Mouse (Mus musculus): ENCODE measurements at regions not wholly inside any gene's neighbourhood (a gene's known extent, or its start where the extent isn't known, plus 50 kb on each side); places are given as distances from the start of the nearest gene placed in this dataset.

GRCm38 (mm10) chr2:48432545-48432944 lies 381.4 kb upstream of the Acvr2a start:
- no peak for DNase-seq
- intact Hi-C loops (cut with DNase I), result no loop called here
- Histone ChIP-seq H3K4me1 (ENCODE audit: control insufficient read depth, insufficient read depth, low read length) (no peaks in the 10 kb centered on the region), H3K4me3 (no peak overlapping the region), H3K36me3 (ENCODE audit: control insufficient read depth, insufficient read depth, low read length) (no peaks in the 10 kb centered on the region), H3K9ac (ENCODE audit: low read depth, low read length) (no peak overlapping the region), H3K27ac (no peak overlapping the region), H3K79me2 (replicated peaks; ENCODE audit: control insufficient read depth, insufficient read depth, low read length) (no peaks in the 10 kb centered on the region), H3K27me3 (ENCODE audit: control insufficient read depth, insufficient read depth, low read length) (no peaks in the 10 kb centered on the region)
- 61% methylated on average over 1 of the region's 1 CpGs for WGBS
- TF ChIP-seq POLR2A (IDR thresholded peaks at IDR 0.05; ENCODE audit: insufficient read depth, low read depth, low read length) (no peak), CTCF (IDR thresholded peaks at IDR 0.05) (no peak), EP300 (IDR thresholded peaks at IDR 0.05; ENCODE audit: insufficient read depth, low read depth, low read length) (no peak)

- no peak for TF ChIP-seq POLR2A (IDR thresholded peaks at IDR 0.05; ENCODE audit: insufficient read depth, low read depth, low read length)
- TF ChIP-seq EP300 (IDR thresholded peaks at IDR 0.05; ENCODE audit: insufficient read depth, low read depth, low read length), result no peak
- no peak for TF ChIP-seq CTCF (IDR thresholded peaks at IDR 0.05)
- no peak overlapping the region for H3K4me3 ChIP-seq
- intact Hi-C loops (cut with DNase I), result loop anchor here (5.0 kb wide), 1 partner anchor 109 kb away; no protein-coding TSS in a partner anchor
- H3K27ac ChIP-seq, result no peak overlapping the region
- no peaks in the 10 kb centered on the region for H3K36me3 ChIP-seq (ENCODE audit: control insufficient read depth, insufficient read depth, low read length)
- H3K79me2 ChIP-seq (replicated peaks; ENCODE audit: control insufficient read depth, insufficient read depth, low read length), result no peaks in the 10 kb centered on the region
- H3K9ac ChIP-seq (ENCODE audit: low read depth, low read length), result no peak overlapping the region
- no peaks in the 10 kb centered on the region for H3K27me3 ChIP-seq (ENCODE audit: control insufficient read depth, insufficient read depth, low read length)
- WGBS, result 61% methylated on average over 11 of the region's 11 CpGs
- DNase-seq, result peak in 1 of 2 experiments; percentile 15
- peaks cover 6% of the 10 kb centered on the region; the same call in 1 of the 2 replicates for H3K4me1 ChIP-seq (ENCODE audit: control insufficient read depth, insufficient read depth, low read length)
These were observed 372.5 kb upstream of the Acvr2a start for GRCm38 (mm10) chr2:48441296-48441990.

- TF ChIP-seq EP300 (IDR thresholded peaks at IDR 0.05; ENCODE audit: insufficient read depth, low read depth, low read length) (no peak), CTCF (IDR thresholded peaks at IDR 0.05) (no peak), POLR2A (IDR thresholded peaks at IDR 0.05; ENCODE audit: insufficient read depth, low read depth, low read length) (no peak)
- no peak overlapping the region for H3K27ac ChIP-seq
- DNase-seq, result no peak
These were observed 371.8 kb upstream of the Acvr2a start for GRCm38 (mm10) chr2:48441991-48442544.

GRCm38 (mm10) chr2:48445898-48446604 lies 367.9 kb upstream of the Acvr2a start:
- no peak overlapping the region for H3K27ac ChIP-seq
- 57% methylated on average over 5 of the region's 5 CpGs for WGBS
- H3K9ac ChIP-seq (ENCODE audit: low read depth, low read length), result no peak overlapping the region
- H3K4me1 ChIP-seq (ENCODE audit: control insufficient read depth, insufficient read depth, low read length), result peaks cover 13% of the 10 kb centered on the region
- no peaks in the 10 kb centered on the region for H3K27me3 ChIP-seq (ENCODE audit: control insufficient read depth, insufficient read depth, low read length)
- intact Hi-C loops (cut with DNase I), result no loop called here
- TF ChIP-seq EP300 (IDR thresholded peaks at IDR 0.05; ENCODE audit: insufficient read depth, low read depth, low read length), result no peak
- TF ChIP-seq POLR2A (IDR thresholded peaks at IDR 0.05; ENCODE audit: insufficient read depth, low read depth, low read length), result no peak
- TF ChIP-seq CTCF (IDR thresholded peaks at IDR 0.05), result no peak
- 0 out of 2 replicates have a peak, but pooled peaks cover 2% of the 10 kb centered on the region for H3K36me3 ChIP-seq (ENCODE audit: control insufficient read depth, insufficient read depth, low read length)
- H3K4me3 ChIP-seq, result no peak overlapping the region
- no peak for DNase-seq
- no peaks in the 10 kb centered on the region for H3K79me2 ChIP-seq (replicated peaks; ENCODE audit: control insufficient read depth, insufficient read depth, low read length)

More at GRCm38 (mm10) chr2:48441991-48442544, 371.8 kb upstream of the Acvr2a start:
- Histone ChIP-seq H3K4me1 (ENCODE audit: control insufficient read depth, insufficient read depth, low read length) (peaks cover 6% of the 10 kb centered on the region), H3K4me3 (no peak overlapping the region), H3K27me3 (ENCODE audit: control insufficient read depth, insufficient read depth, low read length) (no peaks in the 10 kb centered on the region), H3K79me2 (replicated peaks; ENCODE audit: control insufficient read depth, insufficient read depth, low read length) (no peaks in the 10 kb centered on the region), H3K9ac (ENCODE audit: low read depth, low read length) (no peak overlapping the region), H3K36me3 (ENCODE audit: control insufficient read depth, insufficient read depth, low read length) (no peaks in the 10 kb centered on the region)
- intact Hi-C loops (cut with DNase I), result loop anchor here (5.0 kb wide), 1 partner anchor 110 kb away; no protein-coding TSS in a partner anchor
- WGBS, result 78% methylated on average over 10 of the region's 10 CpGs

- no peak overlapping the region for H3K4me3 ChIP-seq
- intact Hi-C loops (cut with DNase I), result no loop called here
- H3K27ac ChIP-seq, result no peak overlapping the region
- TF ChIP-seq POLR2A (IDR thresholded peaks at IDR 0.05; ENCODE audit: insufficient read depth, low read depth, low read length) (no peak), CTCF (IDR thresholded peaks at IDR 0.05) (no peak), EP300 (IDR thresholded peaks at IDR 0.05; ENCODE audit: insufficient read depth, low read depth, low read length) (no peak)
- peaks cover 11% of the 10 kb centered on the region for H3K4me1 ChIP-seq (ENCODE audit: control insufficient read depth, insufficient read depth, low read length)
- no peak for DNase-seq
- H3K27me3 ChIP-seq (ENCODE audit: control insufficient read depth, insufficient read depth, low read length), result no peaks in the 10 kb centered on the region
- 0 out of 2 replicates have a peak, but pooled peaks cover 2% of the 10 kb centered on the region for H3K36me3 ChIP-seq (ENCODE audit: control insufficient read depth, insufficient read depth, low read length)
- H3K79me2 ChIP-seq (replicated peaks; ENCODE audit: control insufficient read depth, insufficient read depth, low read length), result no peaks in the 10 kb centered on the region
- no peak overlapping the region for H3K9ac ChIP-seq (ENCODE audit: low read depth, low read length)
- 80% methylated on average over 5 of the region's 5 CpGs for WGBS
These were observed 367.3 kb upstream of the Acvr2a start for GRCm38 (mm10) chr2:48446617-48447016.
